Mouse (Mus musculus) MEL (cell line): Measurements from ENCODE around the gene Kcnip1. TPM values are rescaled to one million over a fixed set of nuclear protein-coding genes. Genes with fewer than 3 reads are reported as not detected.

Experiments used
- DNase-seq: peaks from one replicate; pipeline ENCODE4 v3.0.0; 2011; ENCODE audit warnings: low read depth, low spot score
- H3K27ac ChIP-seq: 2 replicates; pipeline ENCODE4 v1.5.1; 2012; ENCODE audit warnings: low read depth, mild to moderate bottlenecking, control low read depth, low read length, moderate library complexity; ENCODE audit not compliant: control insufficient read depth
- H3K27me3 ChIP-seq, 2 experiments: fragments of 150-350 bp in 1 of 2; sonication (generic) in 1 of 2; 2 replicates each; pipeline ENCODE4 v1.6.1; 2012; ENCODE audit warnings: low read length in 2 of 2, mild to moderate bottlenecking in 2 of 2, improper control_type of control experiment in 1 of 2, moderate library complexity in 1 of 2; ENCODE audit not compliant: insufficient read depth in 2 of 2, control insufficient read depth in 1 of 2
- H3K36me3 ChIP-seq, 2 experiments: 2 replicates each; pipeline ENCODE4 v1.6.1; 2012 to 2014; ENCODE audit warnings: low read length in 2 of 2, improper control_type of control experiment in 1 of 2, inconsistent platforms in 1 of 2, mild to moderate bottlenecking in 1 of 2; ENCODE audit not compliant: insufficient read depth in 2 of 2, control insufficient read depth in 1 of 2
- H3K4me1 ChIP-seq, 2 experiments: fragments of 150-350 bp in 1 of 2; sonication (generic) in 1 of 2; 2 replicates each; pipeline ENCODE4 v1.6.1; 2012; ENCODE audit warnings: low read length in 2 of 2, improper control_type of control experiment in 1 of 2, mild to moderate bottlenecking in 1 of 2; ENCODE audit not compliant: insufficient read depth in 2 of 2, control insufficient read depth in 1 of 2
- H3K4me3 ChIP-seq, 2 experiments: fragments of 150-350 bp in 1 of 2; sonication (generic) in 1 of 2; 2 replicates each; pipeline ENCODE4 v1.5.1; 2012; ENCODE audit warnings: low read depth in 2 of 2, low read length in 2 of 2, mild to moderate bottlenecking in 2 of 2, moderate library complexity in 2 of 2, control low read depth in 1 of 2, improper control_type of control experiment in 1 of 2; ENCODE audit not compliant: control insufficient read depth in 1 of 2, insufficient read depth in 1 of 2
- H3K79me2 ChIP-seq: 2 replicates; pipeline ENCODE4 v1.6.1; 2012; ENCODE audit warnings: mild to moderate bottlenecking, low read length, moderate library complexity; ENCODE audit not compliant: control insufficient read depth, poor library complexity, insufficient read depth
- H3K9ac ChIP-seq: 2 replicates; pipeline ENCODE4 v1.6.1; 2012; ENCODE audit warnings: low read depth, mild to moderate bottlenecking, control low read depth, low read length, moderate library complexity; ENCODE audit not compliant: control insufficient read depth, poor library complexity, severe bottlenecking
- H3K9me3 ChIP-seq: fragments of 150-350 bp; sonication (generic); replicated peaks from 2 replicates; pipeline ENCODE4 v1.6.1; 2012; ENCODE audit warnings: mild to moderate bottlenecking, low read length, improper control_type of control experiment, moderate library complexity; ENCODE audit not compliant: insufficient read depth
- CHD1 ChIP-seq: IDR thresholded peaks from 2 replicates; pipeline ENCODE4 v1.6.1; 2012; ENCODE audit warnings: low read depth, mild to moderate bottlenecking, inconsistent platforms, low read length, improper control_type of control experiment
- CTCF ChIP-seq, 3 experiments: IDR thresholded peaks in 2 of 3; conservative IDR thresholded peaks in 1 of 3; 2 replicates each; pipeline ENCODE4 v1.5.1; 2011 to 2012; ENCODE audit warnings: low read length in 3 of 3, low read depth in 2 of 3, mild to moderate bottlenecking in 2 of 3, improper control_type of control experiment in 1 of 3, inconsistent platforms in 1 of 3, mixed read lengths in 1 of 3, moderate library complexity in 1 of 3; ENCODE audit not compliant: control insufficient read depth in 1 of 3, insufficient read depth in 1 of 3, poor library complexity in 1 of 3, severe bottlenecking in 1 of 3
- E2F4 ChIP-seq: IDR thresholded peaks from 2 replicates; pipeline ENCODE4 v1.6.1; 2011; ENCODE audit warnings: low read depth, low read length, improper control_type of control experiment, borderline replicate concordance
- EP300 ChIP-seq, 2 experiments: IDR thresholded peaks; 2 replicates each; pipeline ENCODE4 v1.6.1; 2011; ENCODE audit warnings: improper control_type of control experiment in 2 of 2, low read length in 2 of 2, low read depth in 1 of 2, mild to moderate bottlenecking in 1 of 2
- ETS1 ChIP-seq: IDR thresholded peaks from 2 replicates; pipeline ENCODE4 v1.6.1; 2012; ENCODE audit warnings: low read depth, mild to moderate bottlenecking, inconsistent platforms, low read length, improper control_type of control experiment, moderate library complexity
- GABPA ChIP-seq: IDR thresholded peaks from 2 replicates; pipeline ENCODE4 v1.6.1; 2012; ENCODE audit warnings: low read depth, mild to moderate bottlenecking, inconsistent platforms, low read length, improper control_type of control experiment, moderate library complexity
- GATA1 ChIP-seq: IDR thresholded peaks from 2 replicates; pipeline ENCODE4 v1.6.1; 2011; ENCODE audit warnings: low read depth, low read length, improper control_type of control experiment
- HCFC1 ChIP-seq: IDR thresholded peaks from 2 replicates; pipeline ENCODE4 v1.6.1; 2012; ENCODE audit warnings: low read depth, mild to moderate bottlenecking, inconsistent platforms, low read length, improper control_type of control experiment, moderate library complexity
- KAT2A ChIP-seq: conservative IDR thresholded peaks from 2 replicates; pipeline ENCODE4 v1.6.1; 2012; ENCODE audit warnings: low read depth, low read length, improper control_type of control experiment, inconsistent platforms
- MAFK ChIP-seq: IDR thresholded peaks from 2 replicates; pipeline ENCODE4 v1.6.1; 2011; ENCODE audit warnings: low read depth, mild to moderate bottlenecking, low read length, improper control_type of control experiment, borderline replicate concordance
- MAX ChIP-seq: IDR thresholded peaks from 2 replicates; pipeline ENCODE4 v1.6.1; 2011; ENCODE audit warnings: low read length, improper control_type of control experiment
- MAZ ChIP-seq: IDR thresholded peaks from 2 replicates; pipeline ENCODE4 v1.6.1; 2012; ENCODE audit warnings: low read depth, mild to moderate bottlenecking, inconsistent platforms, low read length, improper control_type of control experiment
- MXI1 ChIP-seq: IDR thresholded peaks from 2 replicates; pipeline ENCODE4 v1.6.1; 2011; ENCODE audit warnings: mild to moderate bottlenecking, low read depth, low read length, improper control_type of control experiment
- MYB ChIP-seq: IDR thresholded peaks from 2 replicates; pipeline ENCODE4 v1.6.1; 2011; ENCODE audit warnings: mild to moderate bottlenecking, low read depth, low read length, improper control_type of control experiment
- MYC ChIP-seq: IDR thresholded peaks from 2 replicates; pipeline ENCODE4 v1.6.1; 2011; ENCODE audit warnings: low read depth, mild to moderate bottlenecking, low read length, improper control_type of control experiment, moderate library complexity
- NELFE ChIP-seq: IDR thresholded peaks from 2 replicates; pipeline ENCODE4 v1.6.1; 2011; ENCODE audit warnings: low read depth, low read length, improper control_type of control experiment
- NRF1 ChIP-seq: IDR thresholded peaks from 2 replicates; pipeline ENCODE4 v1.6.1; 2014; ENCODE audit warnings: low read depth, mild to moderate bottlenecking, inconsistent platforms, low read length, improper control_type of control experiment, moderate library complexity; ENCODE audit not compliant: poor library complexity, insufficient read depth, severe bottlenecking
- POLR2A ChIP-seq, 2 experiments: IDR thresholded peaks; 2 replicates each; pipeline ENCODE4 v1.6.1; 2011 to 2012; ENCODE audit warnings: low read length in 2 of 2, mild to moderate bottlenecking in 2 of 2, control low read depth in 1 of 2, improper control_type of control experiment in 1 of 2, low read depth in 1 of 2, moderate library complexity in 1 of 2; ENCODE audit not compliant: control insufficient read depth in 1 of 2, insufficient read depth in 1 of 2, poor library complexity in 1 of 2
- POLR2AphosphoS2 ChIP-seq: IDR thresholded peaks from 2 replicates; pipeline ENCODE4 v1.6.1; 2011; ENCODE audit warnings: low read length, improper control_type of control experiment
- POLR2AphosphoS5 ChIP-seq: IDR thresholded peaks from 2 replicates; pipeline ENCODE4 v1.6.1; 2012; ENCODE audit warnings: low read depth, borderline replicate concordance, mild to moderate bottlenecking, inconsistent platforms, low read length, moderate library complexity, mixed read lengths
- RAD21 ChIP-seq: IDR thresholded peaks from 2 replicates; pipeline ENCODE4 v1.6.1; 2011; ENCODE audit warnings: mild to moderate bottlenecking, low read depth, low read length, improper control_type of control experiment
- SIN3A ChIP-seq: IDR thresholded peaks from 2 replicates; pipeline ENCODE4 v1.6.1; 2012; ENCODE audit warnings: low read length, improper control_type of control experiment, inconsistent platforms
- SMC3 ChIP-seq: IDR thresholded peaks from 2 replicates; pipeline ENCODE4 v1.6.1; 2011; ENCODE audit warnings: low read depth, low read length, improper control_type of control experiment
- TAL1 ChIP-seq: IDR thresholded peaks from 2 replicates; pipeline ENCODE4 v1.6.1; 2012; ENCODE audit warnings: mild to moderate bottlenecking, inconsistent platforms, low read length, moderate library complexity, mixed read lengths
- TBP ChIP-seq: IDR thresholded peaks from 2 replicates; pipeline ENCODE4 v1.8.0; 2011; ENCODE audit warnings: low read depth, low read length, improper control_type of control experiment
- UBTF ChIP-seq: IDR thresholded peaks from 2 replicates; pipeline ENCODE4 v1.6.1; 2012; ENCODE audit warnings: low read depth, mild to moderate bottlenecking, inconsistent platforms, low read length, improper control_type of control experiment, moderate library complexity, borderline replicate concordance; ENCODE audit not compliant: insufficient read depth
- USF1 ChIP-seq: IDR thresholded peaks from 2 replicates; pipeline ENCODE4 v1.6.1; 2014; ENCODE audit warnings: low read depth, mild to moderate bottlenecking, inconsistent platforms, low read length, improper control_type of control experiment, moderate library complexity
- USF2 ChIP-seq, 2 experiments: IDR thresholded peaks; 2 replicates each; pipeline ENCODE4 v1.6.1; 2011 to 2012; ENCODE audit warnings: improper control_type of control experiment in 2 of 2, low read length in 2 of 2, borderline replicate concordance in 1 of 2, inconsistent platforms in 1 of 2, low read depth in 1 of 2, mild to moderate bottlenecking in 1 of 2; ENCODE audit not compliant: insufficient read depth in 1 of 2
- ZC3H11A ChIP-seq: IDR thresholded peaks from 2 replicates; pipeline ENCODE4 v1.6.1; 2012; ENCODE audit warnings: low read depth, mild to moderate bottlenecking, inconsistent platforms, low read length, improper control_type of control experiment
- ZKSCAN1 ChIP-seq: IDR thresholded peaks from 2 replicates; pipeline ENCODE4 v1.6.1; 2012; ENCODE audit warnings: low read depth, mild to moderate bottlenecking, inconsistent platforms, low read length, improper control_type of control experiment, moderate library complexity
- ZMIZ1 ChIP-seq: IDR thresholded peaks from 2 replicates; pipeline ENCODE4 v1.6.1; 2012; ENCODE audit warnings: low read depth, mild to moderate bottlenecking, inconsistent platforms, low read length, improper control_type of control experiment, moderate library complexity
- polyA plus RNA-seq, 2 experiments: library from polyadenylated mRNA; stranded (reverse) in 1 of 2; unstranded in 1 of 2; fragments of >175 nt in 1 of 2; fragments of >200 nt in 1 of 2; gene quantifications; 2 replicates each; pipeline versions ENCODE4 v1.2.1 to v1.2.4; 2012; ENCODE audit warnings: low replicate concordance in 2 of 2, low read depth in 1 of 2; ENCODE audit not compliant: insufficient read length in 2 of 2, insufficient read depth in 1 of 2, missing spikeins in 1 of 2
- total RNA-seq: library from RNA; depleted of rRNA; stranded (reverse); fragments of 300-350 nt; gene quantifications from 2 replicates; pipeline ENCODE4 v1.2.3, GENCODE M21; 2012

Kcnip1 gene
- total and polyA plus RNA-seq, 3 experiments: 0.04 to 0.06 TPM; not detected in 1

DNA sequence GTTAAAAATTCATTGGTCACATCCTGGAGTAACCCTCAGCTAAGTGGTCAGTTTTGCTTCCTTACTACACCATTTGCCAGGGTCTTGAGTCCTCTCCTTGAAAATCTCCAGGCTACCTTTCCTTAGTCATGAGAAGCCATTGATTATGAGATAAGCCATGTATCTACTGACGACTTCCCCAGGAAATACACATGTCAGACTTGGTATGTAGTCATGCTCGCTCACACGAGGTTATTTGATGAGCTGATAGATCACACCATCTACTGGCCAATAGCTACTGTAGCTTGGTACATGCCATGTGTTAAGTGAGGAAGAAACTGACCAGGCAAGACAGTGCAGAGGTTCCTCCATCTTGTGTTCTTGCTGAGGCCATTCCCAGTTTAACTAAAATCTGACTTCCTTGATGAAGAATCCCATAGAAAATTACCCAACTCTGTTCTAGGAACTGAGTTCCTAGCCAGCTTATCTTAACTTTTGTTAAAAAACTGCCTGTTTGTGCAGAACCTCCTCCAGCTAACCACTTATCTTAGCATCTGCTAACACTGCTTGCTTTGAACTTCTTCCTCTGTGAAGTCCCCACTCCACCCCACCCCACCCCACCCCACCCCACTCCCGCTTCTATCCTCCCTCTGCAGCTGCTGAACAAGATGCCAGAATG, 53.4 kb downstream of the Kcnip1 start (continued):
- peak in 1 of 3 experiments; percentile 4; a peak in 1 of 6 replicates for TF ChIP-seq CTCF (IDR thresholded peaks at IDR 0.05 in 2 of 3, conservative IDR thresholded peaks at IDR 0.05 in 1 of 3; ENCODE audit: control insufficient read depth in 1 of 3, insufficient read depth in 1 of 3, low read depth in 2 of 3, low read length in 3 of 3, poor library complexity in 1 of 3, severe bottlenecking in 1 of 3)
- no peak for TF ChIP-seq CHD1
- TF ChIP-seq SIN3A: peak; percentile 80; the same call in 1 of the 2 replicates
- TF ChIP-seq POLR2AphosphoS2: no peak

DNA sequence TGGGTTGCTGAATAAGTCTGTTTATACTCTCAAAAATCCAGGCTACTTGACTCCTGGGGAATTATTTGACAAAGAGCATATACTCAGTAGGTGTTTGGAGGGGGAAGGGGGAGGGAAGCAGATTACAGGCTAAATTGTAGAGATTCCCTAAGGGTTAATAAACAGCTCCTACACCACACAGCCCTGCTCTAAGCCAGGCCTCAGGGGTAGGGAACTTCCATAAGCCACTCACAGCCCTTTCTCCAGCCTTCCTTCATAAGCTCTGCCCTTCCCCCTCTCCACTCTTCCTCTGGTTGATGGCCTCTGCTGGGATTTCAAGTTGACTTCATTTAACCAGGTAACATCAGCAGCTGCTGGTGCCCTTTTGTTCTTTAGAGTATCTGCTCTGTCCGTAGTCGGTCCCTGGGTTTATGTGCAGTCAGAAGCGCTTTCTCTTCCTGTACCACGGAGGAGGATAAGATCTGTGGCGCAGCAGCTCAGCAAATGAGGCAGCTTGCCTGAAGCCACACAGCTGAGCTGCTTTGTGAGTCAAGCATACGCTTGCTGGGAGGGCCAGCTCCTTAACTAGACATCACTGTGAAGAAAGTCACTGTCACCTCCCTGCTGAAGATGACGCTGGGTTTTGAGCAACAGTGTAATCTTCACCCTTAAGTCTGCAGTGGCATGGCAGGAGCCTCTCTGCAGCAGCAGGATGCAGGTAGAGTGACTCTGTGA, 54.2 kb downstream of the Kcnip1 start:
- Histone ChIP-seq H3K27ac (peak overlapping the region; percentile 91), H3K9ac (peak overlapping the region; percentile 70), H3K9me3 (no peaks in the 10 kb centered on the region), H3K4me3 (peak overlapping the region; percentile 54 to 66), H3K36me3 (peaks cover 0 to 52% of the 10 kb centered on the region in 2 experiments; a peak in 2 of 4 replicates), H3K27me3 (no peaks in the 10 kb centered on the region), H3K79me2 (no peaks in the 10 kb centered on the region; the same call in 1 of the 2 replicates), H3K4me1 (peaks cover 21 to 59% of the 10 kb centered on the region in 2 experiments)
- peak; percentile 98 for DNase-seq
- TF ChIP-seq POLR2AphosphoS2 (peak; percentile 86; the same call in 1 of the 2 replicates), MAZ (peak; percentile 88; the same call in 1 of the 2 replicates), ETS1 (peak; percentile 98), KAT2A (no peak; the same call in 1 of the 2 replicates), ZC3H11A (no peak), MAX (peak; percentile 79), USF1 (no peak), HCFC1 (peak; percentile 77), NRF1 (no peak; the same call in 1 of the 2 replicates), E2F4 (no peak), MXI1 (no peak; the same call in none of the 2 replicates), SMC3 (no peak), POLR2A (IDR thresholded peaks at IDR 0.05; ENCODE audit: control insufficient read depth in 1 of 2, insufficient read depth in 1 of 2, low read depth in 1 of 2, low read length in 2 of 2, poor library complexity in 1 of 2) (peak; percentile 59 to 96; a peak in 2 of 4 replicates), MAFK (no peak), RAD21 (no peak), CTCF (IDR thresholded peaks at IDR 0.05 in 2 of 3, conservative IDR thresholded peaks at IDR 0.05 in 1 of 3; ENCODE audit: control insufficient read depth in 1 of 3, insufficient read depth in 1 of 3, low read depth in 2 of 3, low read length in 3 of 3, poor library complexity in 1 of 3, severe bottlenecking in 1 of 3) (no peak), MYB (no peak), MYC (peak; percentile 64; the same call in 1 of the 2 replicates), NELFE (peak; percentile 96), UBTF (0 out of 2 replicates have a peak, but pooled peaks have one; percentile 79), TBP (peak; percentile 96), ZKSCAN1 (no peak), TAL1 (0 out of 2 replicates have a peak, but pooled peaks have one; percentile 9), USF2 (IDR thresholded peaks at IDR 0.05; ENCODE audit: borderline replicate concordance in 1 of 2, insufficient read depth in 1 of 2, low read depth in 1 of 2, low read length in 2 of 2) (no peak), GABPA (no peak), POLR2AphosphoS5 (no peak), GATA1 (peak; percentile 87), ZMIZ1 (peak; percentile 97), SIN3A (peak; percentile 94), EP300 (IDR thresholded peaks at IDR 0.05; ENCODE audit: low read depth in 1 of 2, low read length in 2 of 2) (peak; percentile 55 to 70; a peak in 3 of 4 replicates)
